Mouse (Mus musculus): ENCODE data around the gene Trim15. TPM values are rescaled to one million over a fixed set of nuclear protein-coding genes. Genes with fewer than 3 reads are reported as not detected.

The Trim15 gene
- total RNA-seq, 2 experiments from 2014 or later: not detected

DNA sequence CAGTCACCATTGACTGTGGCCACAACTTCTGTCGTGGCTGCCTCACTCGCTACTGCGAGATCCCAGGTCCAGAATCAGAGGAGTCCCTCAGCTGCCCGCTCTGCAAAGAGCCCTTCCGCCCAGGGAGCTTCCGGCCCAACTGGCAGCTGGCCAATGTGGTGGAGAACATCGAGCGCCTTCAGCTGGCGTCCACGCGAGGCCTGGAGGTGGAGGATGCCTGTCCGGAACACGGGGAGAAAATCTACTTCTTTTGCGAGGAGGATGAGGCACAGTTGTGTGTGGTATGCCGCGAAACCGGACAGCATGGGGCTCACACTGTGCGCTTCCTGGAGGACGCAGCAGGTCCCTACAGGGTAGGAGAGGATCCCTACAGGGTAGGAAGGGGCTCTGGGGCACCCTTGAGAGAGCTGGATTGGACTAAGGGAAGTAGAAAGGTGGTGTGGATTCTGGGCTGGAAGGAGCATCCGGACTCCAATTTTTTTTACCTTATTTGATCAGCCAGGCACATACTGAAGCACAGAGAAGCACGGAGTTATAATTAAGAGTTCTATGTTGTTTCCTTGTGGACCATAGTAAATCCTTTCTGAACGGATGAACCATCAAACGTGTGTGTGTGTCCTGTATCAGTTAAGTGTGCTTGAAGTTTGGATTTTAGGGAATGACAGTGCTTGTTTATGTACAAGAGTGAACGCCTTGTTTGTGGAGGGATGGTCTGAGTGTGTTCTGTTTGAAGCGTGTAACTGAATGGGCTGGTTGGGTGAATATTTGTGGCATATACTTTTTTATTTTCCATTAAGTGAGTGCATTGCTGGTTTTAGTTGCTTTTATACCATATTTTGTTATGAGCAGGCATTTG, 3.2 kb upstream of the Trim15 start:
- intact Hi-C loops (cut with DNase I): no loop called here
- DNase-seq: no peak

DNA sequence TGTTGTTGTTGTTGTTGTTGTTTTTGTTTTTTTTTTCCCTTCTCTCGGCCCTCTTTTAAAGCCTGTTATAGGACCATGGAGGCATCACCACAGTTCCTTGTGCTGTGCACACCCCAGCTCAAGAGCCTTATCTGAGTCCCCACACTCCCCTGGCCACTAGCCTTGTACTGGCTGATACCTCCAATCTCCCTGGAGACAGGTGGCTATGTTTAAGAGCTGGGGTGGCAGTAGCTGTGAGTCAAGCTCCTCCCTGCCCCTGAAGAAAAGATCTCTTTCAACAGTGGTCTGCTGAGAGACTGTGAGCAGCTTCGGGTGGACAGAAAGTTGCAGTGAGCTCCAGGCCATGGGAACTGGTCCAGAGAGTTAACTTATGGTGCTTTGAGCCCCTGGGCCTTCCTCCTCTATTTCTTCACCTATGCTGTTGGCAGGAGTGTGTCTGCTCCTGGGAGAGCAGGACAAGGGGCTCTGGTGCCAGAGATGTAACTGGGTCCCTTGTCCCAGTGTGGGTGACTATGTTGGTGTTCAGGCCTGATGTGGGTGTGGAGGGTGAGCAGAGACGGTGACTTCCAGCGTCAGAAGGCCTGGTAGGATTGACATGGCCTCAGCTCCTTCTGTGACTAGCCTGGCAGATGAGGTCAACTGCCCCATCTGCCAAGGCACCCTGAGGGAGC, 2.4 kb upstream of the Trim15 start, which contains the start of gene Trim10:
Trim10 (plus strand) TSS at position 291 of the 671 bp plus-strand sequence.
- intact Hi-C loops (cut with DNase I): no loop called here
- DNase-seq: no peak

DNA sequence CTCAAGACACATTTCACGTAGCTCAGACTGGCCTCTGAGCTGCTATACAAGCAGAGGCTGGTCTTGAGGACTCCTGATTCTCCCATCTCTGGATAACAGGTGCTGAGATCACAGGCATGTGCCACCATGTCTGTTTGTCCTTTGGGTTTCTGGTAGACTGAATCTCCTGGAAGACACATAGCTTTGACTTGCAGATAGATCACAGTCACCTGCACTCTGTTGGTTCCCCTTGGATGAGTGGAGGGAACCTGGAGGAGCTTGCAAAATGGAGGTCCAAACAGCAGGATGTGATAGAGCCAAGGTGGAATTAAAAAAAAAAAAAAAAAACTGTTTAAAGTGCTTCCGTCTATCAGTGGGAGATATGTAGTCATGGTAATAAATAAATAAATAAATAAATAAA, 1.8 kb upstream of the Trim15 start:
- no peak for DNase-seq
- intact Hi-C loops (cut with DNase I): no loop called here

DNA sequence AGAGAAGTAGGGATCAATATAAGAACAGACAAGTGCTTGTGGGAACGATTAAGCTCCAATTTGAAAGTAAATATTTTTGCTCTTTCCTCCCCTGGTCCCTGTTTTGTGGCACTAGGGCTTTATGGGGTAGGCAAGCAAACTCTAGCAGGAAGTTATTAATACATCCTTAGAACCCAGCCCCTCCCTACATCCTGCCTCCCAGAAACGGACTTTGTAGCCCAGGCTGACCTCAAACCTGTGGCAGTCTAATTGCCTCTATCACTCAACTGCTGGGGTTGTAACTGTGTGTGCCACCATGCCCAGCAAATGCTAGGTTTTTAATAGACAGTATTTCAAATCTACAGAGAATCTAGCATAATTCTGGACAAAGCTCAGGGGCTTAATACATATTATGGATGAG, 5.3 kb downstream of the Trim15 start:
- intact Hi-C loops (cut with DNase I): no loop called here
- no peak for DNase-seq

DNA sequence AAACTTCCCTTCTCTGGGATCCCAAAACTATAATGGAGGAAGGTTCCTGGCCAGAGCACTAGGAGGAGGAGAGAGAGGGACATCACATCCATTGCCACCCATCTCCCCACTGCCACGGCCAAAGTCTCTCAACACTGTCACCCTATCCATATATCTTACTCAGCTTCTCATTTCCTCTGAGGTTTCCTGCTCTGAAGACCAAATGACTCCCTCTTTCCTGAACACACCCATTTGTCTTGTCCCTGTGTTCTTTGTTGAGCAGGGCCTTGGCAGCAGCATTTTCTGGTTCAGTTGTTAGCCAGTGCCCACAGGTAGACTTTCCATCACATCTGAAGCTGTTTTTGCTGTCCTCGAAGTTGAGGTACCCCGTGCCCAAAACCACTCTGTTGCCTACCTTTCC, 8.8 kb downstream of the Trim15 start:
- no peak for DNase-seq
- intact Hi-C loops (cut with DNase I): no loop called here

DNA sequence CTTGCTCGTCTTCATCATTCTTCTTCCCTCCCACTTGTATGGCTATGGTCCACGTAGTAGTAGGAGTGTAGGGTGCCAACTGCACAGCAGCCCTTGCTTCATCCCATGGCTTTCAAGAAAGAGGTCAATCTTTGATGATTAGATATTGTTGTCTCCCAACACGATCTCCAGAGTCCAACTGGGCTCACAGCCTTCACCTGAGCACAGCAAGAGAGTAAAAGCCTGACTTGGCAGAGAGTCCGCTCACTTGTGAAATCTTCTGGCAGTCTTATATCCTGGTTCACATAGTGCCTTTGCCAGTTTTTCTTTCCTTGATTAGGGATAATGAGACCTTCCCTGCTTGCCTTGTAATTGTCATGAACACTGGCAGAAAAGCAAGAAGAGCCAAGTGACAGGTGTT, 10.8 kb downstream of the Trim15 start:
- no peak for DNase-seq
- intact Hi-C loops (cut with DNase I): no loop called here

DNA sequence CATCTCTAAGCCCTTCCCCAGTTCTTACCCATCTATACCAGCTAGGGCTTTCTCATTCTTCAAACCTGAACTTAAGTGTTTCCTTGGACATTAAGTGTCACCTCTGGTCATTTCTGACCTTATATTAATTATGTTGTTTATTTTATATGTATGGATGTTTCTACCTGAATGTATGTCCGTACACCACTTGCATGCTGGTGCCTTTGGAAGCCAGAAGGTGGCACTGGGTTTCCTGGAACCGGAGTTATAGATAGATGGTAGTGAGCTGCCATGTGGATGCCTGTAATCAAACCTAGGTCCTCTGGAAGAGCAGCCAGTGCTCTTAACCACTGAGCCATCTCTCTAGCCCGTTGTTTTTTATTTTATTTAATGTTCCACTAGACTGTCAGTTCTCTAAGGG, 11.5 kb downstream of the Trim15 start:
- DNase-seq: no peak
- intact Hi-C loops (cut with DNase I): no loop called here

DNA sequence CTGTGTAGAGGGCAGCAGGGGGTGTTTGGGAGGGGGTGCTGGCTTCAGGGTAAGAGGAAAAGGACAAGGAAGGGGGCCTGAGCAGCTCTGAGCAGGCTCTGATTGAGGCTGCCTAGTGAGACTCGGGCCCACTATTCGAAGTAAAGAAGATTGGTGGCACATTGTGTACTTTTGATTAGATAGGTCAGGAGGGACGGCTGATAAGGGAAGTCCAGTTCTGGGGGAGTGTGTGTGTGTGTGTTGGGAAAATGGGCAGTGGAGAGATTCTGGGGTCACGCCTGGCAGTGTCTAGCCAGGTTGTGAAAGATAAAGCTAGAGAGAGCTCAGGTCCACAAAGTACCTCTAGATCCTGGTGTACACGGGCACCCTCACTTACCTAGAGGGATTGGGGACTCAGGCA, 15.4 kb downstream of the Trim15 start:
- no peak for DNase-seq
- intact Hi-C loops (cut with DNase I): no loop called here

DNA sequence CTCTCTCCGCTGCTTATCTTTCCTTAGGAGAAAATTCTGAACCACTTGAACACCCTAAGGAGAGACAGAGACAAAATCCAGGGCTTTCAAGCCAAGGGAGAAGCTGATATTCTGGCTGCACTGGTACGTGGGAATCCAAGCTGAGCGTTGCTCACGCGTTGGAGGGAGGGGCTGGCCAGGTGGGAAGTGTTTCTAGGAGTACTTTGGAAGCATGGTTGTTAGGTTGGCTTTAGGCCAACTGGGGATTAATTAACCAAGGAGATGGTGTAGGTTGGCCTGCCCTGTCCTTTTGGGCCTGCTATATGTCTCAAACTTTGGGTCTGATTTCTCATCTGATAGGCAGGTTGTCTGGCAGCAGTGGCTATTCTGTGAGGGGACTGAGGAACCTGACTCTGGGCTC, 15.8 kb downstream of the Trim15 start:
- intact Hi-C loops (cut with DNase I): no loop called here
- DNase-seq: no peak

DNA sequence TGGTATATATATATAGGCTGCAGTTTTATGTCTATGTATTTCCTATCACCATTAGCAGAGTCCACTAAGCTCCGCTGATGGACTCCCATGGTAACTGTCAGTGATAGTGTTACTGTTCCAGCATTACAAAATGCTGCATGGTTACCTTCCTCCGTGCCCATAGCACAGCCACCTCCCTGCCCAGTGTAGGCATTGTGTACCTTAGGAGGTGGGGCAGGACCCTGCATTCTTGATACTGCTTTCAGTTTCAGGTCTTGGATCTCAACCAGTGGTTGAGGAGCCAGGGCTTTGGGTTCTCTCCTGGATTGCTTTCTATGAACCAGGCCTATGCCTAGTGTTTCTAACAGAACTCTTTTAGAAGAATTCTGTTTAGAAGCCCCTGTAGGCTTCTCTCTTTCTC, 17.0 kb downstream of the Trim15 start:
- intact Hi-C loops (cut with DNase I): no loop called here
- no peak for DNase-seq

DNA sequence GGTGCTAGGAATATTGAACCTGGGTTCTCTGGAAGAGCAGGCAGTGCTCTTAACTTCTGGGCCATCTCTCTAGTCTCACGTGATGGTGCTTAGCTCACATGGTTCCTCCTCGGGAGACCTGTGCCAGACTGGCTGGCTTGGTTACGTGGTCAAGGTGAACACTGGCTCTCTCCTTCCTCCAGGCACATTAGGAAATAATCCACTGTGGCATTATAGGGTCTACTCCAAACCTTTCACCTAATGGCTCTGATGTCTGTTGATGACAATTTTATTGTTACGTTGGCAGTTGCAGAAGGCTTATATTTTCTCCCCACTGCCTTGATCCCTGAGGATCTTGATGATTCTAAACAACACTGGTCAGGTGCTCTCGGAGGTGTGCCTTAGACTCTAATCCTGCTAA, 18.1 kb downstream of the Trim15 start:
- intact Hi-C loops (cut with DNase I): no loop called here
- no peak for DNase-seq

DNA sequence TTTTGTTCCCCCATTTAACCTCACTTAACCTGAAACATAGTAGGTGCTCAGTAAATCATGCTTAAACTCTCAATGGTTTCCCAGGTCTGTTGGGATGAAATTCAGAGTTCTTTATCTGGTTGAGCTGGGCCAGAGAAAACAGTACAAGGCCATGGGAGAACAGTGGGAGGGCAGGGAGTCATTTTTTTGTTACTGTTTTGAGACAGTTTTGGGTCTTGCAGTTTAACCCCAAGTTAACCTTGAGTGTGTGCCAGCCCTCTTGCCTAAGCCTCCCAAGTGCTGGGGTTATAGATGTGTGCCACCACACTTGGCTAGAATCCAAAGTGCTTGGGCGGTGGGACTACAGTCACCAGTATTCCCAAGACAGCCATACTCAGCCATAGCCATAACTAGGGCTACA, 22.3 kb downstream of the Trim15 start:
- intact Hi-C loops (cut with DNase I): no loop called here
- no peak for DNase-seq

DNA sequence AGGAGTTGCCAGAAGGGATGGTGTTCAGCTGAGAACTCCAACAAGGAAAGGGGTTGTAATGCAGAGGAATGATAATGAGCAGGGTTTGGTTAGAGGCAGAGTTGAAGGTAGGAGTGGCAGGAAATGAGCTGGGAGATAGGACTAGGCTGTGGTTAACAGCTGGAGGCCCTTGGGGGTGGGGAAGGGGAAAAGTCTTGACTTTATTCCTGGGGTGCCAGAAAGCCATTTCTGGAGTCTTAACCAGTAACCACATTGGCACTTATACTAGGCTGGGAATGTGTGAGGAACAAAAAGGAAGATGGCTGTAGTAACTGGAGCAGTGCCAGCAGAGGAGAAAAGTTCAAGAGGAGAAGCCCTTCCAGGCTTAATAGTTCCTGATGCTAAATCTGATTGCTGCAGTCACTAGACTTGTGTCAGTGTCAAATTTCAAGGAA, 22.7 kb downstream of the Trim15 start:
- intact Hi-C loops (cut with DNase I): no loop called here
- DNase-seq: no peak

DNA sequence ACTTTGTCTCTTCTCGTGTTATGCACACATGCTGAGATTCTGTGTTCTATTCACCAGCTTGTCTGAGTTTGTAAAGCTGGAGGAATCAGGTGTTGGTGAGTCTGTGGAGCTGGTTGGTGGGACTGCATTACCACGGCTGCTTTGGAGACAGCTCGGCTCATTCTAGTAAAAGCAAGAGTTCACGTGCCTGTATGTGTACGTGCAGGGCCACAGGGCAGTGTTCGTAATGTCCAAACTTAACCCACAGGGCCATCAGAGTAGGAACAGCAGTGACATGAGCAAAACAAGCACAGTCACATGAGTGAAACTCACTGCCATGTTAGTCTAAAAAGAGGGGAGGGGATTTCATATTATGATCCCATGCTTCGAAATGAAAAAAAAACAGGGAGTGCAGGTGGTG, 23.3 kb downstream of the Trim15 start:
- intact Hi-C loops (cut with DNase I): no loop called here

DNA sequence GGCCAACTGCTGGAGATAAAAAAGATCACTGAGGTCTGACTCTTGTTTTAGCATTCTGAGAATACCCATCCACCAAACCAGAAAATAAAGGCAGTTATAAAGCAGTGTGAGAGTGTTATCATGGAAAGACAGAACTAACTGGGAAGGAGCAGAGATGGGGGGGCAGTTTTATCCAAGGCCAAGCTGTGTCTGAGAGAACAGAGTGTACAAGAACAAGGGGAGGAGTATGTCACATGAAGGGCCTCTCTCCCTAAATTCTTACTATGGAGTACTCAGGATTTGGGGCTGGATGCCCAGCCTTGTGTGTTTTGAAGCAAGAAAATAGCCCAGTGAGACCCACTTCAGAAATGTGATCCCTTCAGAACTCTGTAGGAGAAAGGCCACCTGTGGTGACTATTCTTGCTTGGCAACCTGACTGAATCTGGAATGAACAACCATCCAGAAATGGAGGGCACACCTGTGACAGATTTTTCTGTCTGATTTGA, 26.0 kb downstream of the Trim15 start:
- intact Hi-C loops (cut with DNase I): no loop called here

More for the DNA sequence above, 23.3 kb downstream of the Trim15 start:
- DNase-seq: no peak

DNA sequence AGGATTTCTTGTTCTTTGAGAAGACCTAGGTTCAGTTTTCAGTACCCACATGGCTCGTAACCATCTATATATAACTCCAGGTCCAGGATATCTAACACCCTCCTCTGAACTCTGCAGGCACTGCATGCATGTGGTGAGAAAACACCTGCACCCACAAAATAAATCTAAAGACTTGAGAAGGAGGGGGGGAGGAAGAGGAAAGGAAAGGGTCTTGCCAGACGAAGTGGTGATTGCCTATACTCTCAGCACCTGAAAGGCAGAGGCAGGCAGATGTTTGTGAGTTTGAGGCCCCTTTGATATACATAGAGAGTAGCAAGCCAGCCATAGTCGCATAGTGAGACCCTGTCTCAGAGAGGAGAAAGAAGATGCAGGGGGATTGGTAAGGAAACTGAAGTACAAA, 27.1 kb downstream of the Trim15 start:
- intact Hi-C loops (cut with DNase I): loop anchor here (5.0 kb wide), 1 partner anchor 117 kb away; the partner anchor contains the start of genes Znrd1 and Znrd1as
- no peak for DNase-seq

More for the DNA sequence above, 26.0 kb downstream of the Trim15 start:
- DNase-seq: no peak

DNA sequence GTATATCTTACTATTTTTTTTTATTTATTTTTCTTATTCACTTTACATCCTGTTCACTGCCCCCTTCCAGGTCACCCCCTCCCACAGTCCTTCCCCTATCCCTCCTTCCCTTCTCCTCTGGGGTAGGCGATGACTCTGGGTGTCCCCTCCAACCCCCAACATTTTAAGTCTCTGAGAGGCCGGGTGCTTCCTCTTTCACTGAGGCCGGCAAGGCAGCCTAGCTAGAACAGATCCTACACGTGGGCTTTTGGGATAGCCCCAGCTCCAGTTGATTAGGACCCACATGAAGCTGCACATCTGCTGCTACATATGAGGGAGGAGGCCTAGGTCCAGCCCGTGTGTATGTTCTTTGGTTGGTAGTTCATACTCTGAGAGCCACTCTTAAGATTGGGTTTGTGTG, 28.0 kb downstream of the Trim15 start:
- intact Hi-C loops (cut with DNase I): loop anchor here (5.0 kb wide), 1 partner anchor 118 kb away; the partner anchor contains the start of genes Znrd1 and Znrd1as
- DNase-seq: no peak

DNA sequence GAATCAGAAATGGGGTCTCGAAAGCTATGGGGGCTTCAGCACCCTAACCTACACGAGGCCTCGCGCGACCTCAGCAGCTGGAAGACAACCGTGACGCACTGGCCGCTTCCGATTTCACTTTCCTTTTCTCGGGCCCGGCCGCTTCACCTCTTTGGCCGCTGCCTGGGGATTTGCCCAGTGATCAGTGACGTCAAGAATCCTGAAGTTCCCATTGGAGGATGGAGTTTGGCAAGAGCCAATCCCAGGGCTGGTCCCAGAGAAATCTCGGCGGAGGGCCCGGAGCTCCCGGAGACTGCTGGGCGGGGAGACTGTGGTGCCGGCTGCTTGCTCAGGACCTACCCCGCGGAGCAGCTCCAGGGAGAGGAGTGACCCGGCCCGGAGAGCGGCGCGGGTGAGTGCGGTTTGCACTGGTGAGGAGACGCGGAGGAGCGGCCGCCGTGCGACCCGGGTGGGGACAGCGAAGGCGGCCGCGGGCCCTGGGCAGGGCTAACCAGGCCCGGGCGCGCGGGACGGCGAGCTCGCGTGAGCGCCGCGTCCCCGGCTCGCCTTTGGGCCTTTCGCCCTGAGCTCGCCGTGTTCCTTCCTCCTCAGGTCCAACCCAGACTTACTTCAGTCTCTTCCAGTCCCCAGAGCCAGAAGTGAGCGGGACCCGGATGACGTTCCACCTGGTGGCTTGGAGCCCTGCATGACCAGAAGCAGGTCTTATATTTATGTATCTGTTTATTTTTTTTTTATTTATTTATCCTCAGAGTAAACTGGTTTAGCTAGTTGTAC, 29.9 kb downstream of the Trim15 start, which contains the start of gene Trim26:
Trim26 (plus strand) TSS at position 261 of the 774 bp plus-strand sequence.
- intact Hi-C loops (cut with DNase I): loop anchor here (5.0 kb wide), 1 partner anchor 120 kb away; the partner anchor contains the start of genes Znrd1 and Znrd1as
- DNase-seq: peak; percentile 94 to 97

DNA sequence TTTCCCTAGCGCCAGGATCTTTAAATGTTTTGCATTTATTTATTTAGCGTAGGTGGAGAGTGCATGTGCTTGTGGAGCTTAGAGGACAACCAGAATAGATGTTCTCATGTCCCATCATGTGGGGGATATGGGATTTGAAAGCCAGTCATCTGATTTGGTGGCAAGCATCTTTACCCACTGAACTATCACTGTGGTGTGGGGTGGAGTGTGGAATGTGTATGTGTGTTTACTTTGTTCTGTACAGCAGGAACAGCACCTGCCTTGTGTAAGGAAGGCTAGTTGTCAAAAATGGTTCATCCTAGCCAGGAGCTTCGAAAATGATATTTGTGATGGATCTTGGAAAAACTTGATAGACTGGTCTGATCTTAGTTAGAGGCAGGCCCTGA, 30.6 kb downstream of the Trim15 start:
- intact Hi-C loops (cut with DNase I): loop anchor here (5.0 kb wide), 1 partner anchor 121 kb away; the partner anchor contains the start of genes Znrd1 and Znrd1as
- no peak for DNase-seq
